Mouse (Mus musculus) hematopoietic stem cell, adult 5-6 weeks (primary cell): ENCODE data around the gene Borcs8. TPM values are rescaled to one million over a fixed set of nuclear protein-coding genes. Genes with fewer than 3 reads are reported as not detected.

Source experiments
- total RNA-seq: library from RNA; stranded (forward); fragments of 172-1452, 232-1000 nt; gene quantifications from 2 replicates; pipeline ENCODE4 v1.2.3, GENCODE M21; 2017

Borcs8 gene
- total RNA-seq, 1 experiment from 2014 or later, result 39.0 TPM

Other genes starting within 250 kb of the Borcs8 start
- gene Tssk6, start 237.3 kb upstream of the Borcs8 start, total RNA-seq, result 2.2 TPM in 1 of 2 replicates, not detected in the other
- gene Ndufa13, start 236.9 kb upstream of the Borcs8 start, total RNA-seq, result 90.0 and 103 TPM in 2 replicates
- gene Yjefn3, start 236.8 kb upstream of the Borcs8 start, total RNA-seq, result not detected in 2 replicates
- 37.5 and 63.5 TPM in 2 replicates for gene Gatad2a, start 143.1 kb upstream of the Borcs8 start, total RNA-seq
- 35.5 and 45.4 TPM in 2 replicates for gene Mau2, start 96.8 kb upstream of the Borcs8 start, total RNA-seq
- gene Sugp1, start 96.7 kb upstream of the Borcs8 start, total RNA-seq, result 28.4 and 37.7 TPM in 2 replicates
- gene Tm6sf2, start 66.6 kb upstream of the Borcs8 start, total RNA-seq, result 0.63 TPM in 1 of 2 replicates, not detected in the other
- gene Hapln4, start 56.0 kb upstream of the Borcs8 start, total RNA-seq, result 0.31 TPM in 1 of 2 replicates, not detected in the other
- not detected in 2 replicates for gene Ncan, start 18.6 kb upstream of the Borcs8 start, total RNA-seq
- 11.4 and 13.9 TPM in 2 replicates for gene Nr2c2ap, start 8.2 kb upstream of the Borcs8 start, total RNA-seq
- gene Rfxank, start 345 bp upstream of the Borcs8 start, total RNA-seq, result 6.8 and 22.8 TPM in 2 replicates
- 0.25 TPM in 1 of 2 replicates, not detected in the other for gene Mef2b, start 212 bp downstream of the Borcs8 start, total RNA-seq
- 10.8 and 17.1 TPM in 2 replicates for gene Tmem161a, start 32.9 kb downstream of the Borcs8 start, total RNA-seq
- gene Slc25a42, start 72.8 kb downstream of the Borcs8 start, total RNA-seq, result 1.9 and 4.2 TPM in 2 replicates
- 52.8 and 62.7 TPM in 2 replicates for gene Sugp2, start 94.7 kb downstream of the Borcs8 start, total RNA-seq
- gene Armc6, start 95.0 kb downstream of the Borcs8 start, total RNA-seq, result 3.4 and 4.3 TPM in 2 replicates
- 21.1 and 38.2 TPM in 2 replicates for gene Homer3, start 143.3 kb downstream of the Borcs8 start, total RNA-seq
- gene Ddx49, start 163.0 kb downstream of the Borcs8 start, total RNA-seq, result 96.3 and 103 TPM in 2 replicates
- gene Cope, start 163.0 kb downstream of the Borcs8 start, total RNA-seq, result 63.0 and 75.0 TPM in 2 replicates
- gene Cers1, start 176.3 kb downstream of the Borcs8 start, total RNA-seq, result 1.2 TPM in 1 of 2 replicates, not detected in the other
- gene Gdf1, start 190.3 kb downstream of the Borcs8 start, total RNA-seq, result not detected in 2 replicates
- 27.1 and 34.1 TPM in 2 replicates for gene Upf1, start 213.8 kb downstream of the Borcs8 start, total RNA-seq
- gene Comp, start 234.1 kb downstream of the Borcs8 start, total RNA-seq, result 0.44 and 4.1 TPM in 2 replicates